Mouse (Mus musculus): Measurements from ENCODE around the gene Vmn2r51. TPM values are rescaled to one million over a fixed set of nuclear protein-coding genes. Genes with fewer than 3 reads are reported as not detected.
"Not testable (repeated sequence)": the region's sequence is repeated elsewhere in the genome, so short reads cannot be mapped to it uniquely, and the experiment has no call there.

Gene Vmn2r51
- not detected in 2 replicates for polyA plus RNA-seq (2012; rRNA removed)

DNA sequence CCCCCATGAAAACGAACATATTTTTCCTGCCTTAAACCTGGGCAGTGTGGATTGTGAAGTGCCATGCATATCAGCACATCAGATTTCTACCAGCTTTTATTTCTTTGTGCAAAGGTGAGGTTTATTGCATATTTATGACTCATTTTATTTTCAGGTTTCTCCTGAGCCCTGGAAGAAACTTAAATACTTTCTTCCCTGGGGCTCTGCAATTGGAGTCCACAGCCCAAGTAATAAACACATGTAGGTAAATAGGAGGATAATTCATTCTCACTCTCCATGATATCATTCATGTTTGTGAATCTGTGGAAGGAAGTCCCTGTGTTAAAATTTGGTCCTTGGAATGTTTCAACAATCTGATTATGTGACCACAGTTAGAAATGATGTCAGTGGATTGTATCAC, at the start of gene Vmn2r51:
Vmn2r51 (minus strand) TSS at position 101 of the 400 bp plus-strand sequence.
- not testable (repeated sequence) for H3K36me3 ChIP-seq (ENCODE audit: control insufficient read depth, insufficient read depth, low read length); H3K4me1 ChIP-seq (ENCODE audit: control insufficient read depth, insufficient read depth, insufficient read length); H3K27me3 ChIP-seq (ENCODE audit: control insufficient read depth, insufficient read depth, low read length); DNase-seq (ENCODE audit: low read depth in 1 of 2, low spot score in 2 of 2); H3K27ac ChIP-seq (ENCODE audit: insufficient read depth, low read length); H3K4me3 ChIP-seq (ENCODE audit: extremely low read depth, insufficient read depth, insufficient read length)
- 70% methylated on average over 1 of the region's 1 CpGs for WGBS

- H3K4me3 ChIP-seq (ENCODE audit: extremely low read depth, insufficient read depth, insufficient read length); H3K27ac ChIP-seq (ENCODE audit: insufficient read depth, low read length); H3K36me3 ChIP-seq (ENCODE audit: control insufficient read depth, insufficient read depth, low read length); DNase-seq (ENCODE audit: low read depth in 1 of 2, low spot score in 2 of 2); H3K4me1 ChIP-seq (ENCODE audit: control insufficient read depth, insufficient read depth, insufficient read length); H3K27me3 ChIP-seq (ENCODE audit: control insufficient read depth, insufficient read depth, low read length): not testable (repeated sequence)
Measured at GRCm38 (mm10) chr7:10053196-10053595, 52.3 kb downstream of the Vmn2r51 start, which contains the start of gene Vmn2r50. Gene Vmn2r50, minus strand, starts transcription at chr7:10053296.

Other genes starting within 250 kb of the Vmn2r51 start
- not detected in 2 replicates for gene Vmn2r48, start 152.2 kb downstream of the Vmn2r51 start, polyA plus RNA-seq (2012; rRNA removed)
- gene Vmn2r49, start 113.5 kb downstream of the Vmn2r51 start, polyA plus RNA-seq (2012; rRNA removed) = not detected in 2 replicates
- gene Vmn2r50, start 52.4 kb downstream of the Vmn2r51 start, polyA plus RNA-seq (2012; rRNA removed) = not detected in 2 replicates
- gene Vmn2r52, start 70.8 kb upstream of the Vmn2r51 start, polyA plus RNA-seq (2012; rRNA removed) = not detected in 2 replicates
- not detected in 2 replicates for gene Vmn1r66, start 172.3 kb upstream of the Vmn2r51 start, polyA plus RNA-seq (2012; rRNA removed)